Mouse (Mus musculus): Measurements from ENCODE around the gene Wnt8b.

Gene Wnt8b

DNA sequence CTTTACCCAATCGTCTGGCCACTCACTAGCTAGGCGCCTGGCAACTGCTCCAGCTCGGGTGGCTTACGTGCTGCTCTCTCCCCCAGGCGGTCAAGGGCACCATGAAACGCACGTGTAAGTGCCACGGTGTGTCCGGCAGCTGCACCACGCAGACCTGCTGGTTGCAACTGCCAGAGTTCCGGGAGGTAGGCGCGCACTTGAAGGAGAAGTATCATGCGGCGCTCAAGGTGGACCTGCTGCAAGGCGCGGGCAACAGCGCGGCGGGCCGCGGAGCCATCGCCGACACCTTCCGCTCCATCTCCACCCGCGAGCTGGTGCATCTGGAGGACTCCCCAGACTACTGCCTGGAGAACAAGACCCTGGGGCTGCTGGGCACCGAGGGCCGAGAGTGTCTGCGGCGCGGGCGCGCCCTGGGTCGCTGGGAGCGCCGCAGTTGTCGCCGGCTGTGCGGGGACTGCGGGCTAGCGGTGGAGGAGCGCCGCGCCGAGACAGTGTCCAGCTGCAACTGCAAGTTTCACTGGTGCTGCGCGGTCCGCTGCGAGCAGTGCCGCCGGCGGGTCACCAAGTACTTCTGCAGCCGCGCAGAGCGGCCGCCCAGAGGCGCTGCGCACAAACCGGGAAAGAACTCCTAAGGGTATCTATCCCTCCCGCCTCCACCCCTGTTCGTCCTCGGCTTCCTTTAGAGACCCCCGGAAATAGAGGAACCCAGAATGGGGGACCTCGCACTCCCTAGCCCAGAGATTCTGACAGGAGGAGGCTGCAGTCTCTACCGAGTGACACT lies 18.4 kb downstream of the Wnt8b start:
- no peak for DNase-seq (ENCODE audit: low spot score in 2 of 2)

DNA sequence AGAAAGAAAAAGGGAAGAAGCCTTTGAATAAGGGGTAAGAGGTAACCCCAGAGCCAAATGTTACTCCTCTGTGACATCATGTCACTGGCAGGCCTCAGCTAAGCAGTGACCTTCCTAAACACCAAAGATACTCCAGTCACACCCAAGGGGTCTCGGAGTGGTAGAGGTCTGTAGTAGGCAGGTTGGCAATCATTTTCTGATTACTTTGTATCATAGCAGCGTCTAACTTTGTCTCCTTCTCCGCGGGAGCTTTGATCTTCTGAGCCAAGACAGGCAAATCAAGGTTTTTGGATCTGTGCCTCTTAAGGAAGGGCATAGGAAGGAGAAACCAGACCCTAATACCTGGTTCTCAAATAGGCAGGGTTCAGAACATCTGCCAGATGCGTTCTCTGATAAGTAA lies 19.3 kb downstream of the Wnt8b start:
- no peak for DNase-seq (ENCODE audit: low spot score in 2 of 2)

DNA sequence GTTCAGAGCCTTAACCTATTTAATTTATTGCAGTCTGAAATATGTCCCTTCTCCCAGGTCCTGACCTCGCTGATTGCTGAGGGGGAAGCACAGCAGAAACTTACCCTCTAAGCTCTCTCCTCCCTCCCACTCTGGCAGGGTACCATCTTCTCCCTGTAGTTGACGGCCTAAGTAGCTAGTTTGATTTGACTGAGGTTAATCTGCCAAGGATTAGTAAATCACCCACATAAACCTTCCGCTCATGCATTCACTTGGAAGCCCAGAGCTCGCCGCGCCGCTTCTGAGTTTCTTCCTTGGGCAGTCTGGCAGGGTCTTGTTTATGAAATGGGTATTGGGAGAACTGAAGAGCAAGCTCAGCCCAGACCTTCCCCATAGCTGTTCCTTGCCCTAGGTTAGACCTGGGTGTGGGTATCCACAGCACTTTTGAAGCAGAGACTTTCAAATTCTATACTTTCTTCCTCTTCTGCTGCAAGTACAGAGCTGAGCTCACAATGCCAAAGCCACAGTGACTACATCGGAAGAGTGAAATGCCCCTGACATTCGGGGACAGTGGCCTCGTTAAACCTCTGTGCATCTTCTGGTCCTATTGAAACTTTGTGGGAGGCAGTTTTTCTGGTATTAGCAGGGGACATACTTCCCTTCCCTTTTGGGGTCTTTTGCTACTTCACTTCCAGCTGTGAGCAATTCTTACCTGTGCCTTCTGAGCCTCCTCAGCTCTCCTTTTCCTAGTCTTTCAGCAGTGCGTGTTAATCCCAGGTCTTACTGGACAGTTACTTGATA lies 20.0 kb downstream of the Wnt8b start:
- DNase-seq (ENCODE audit: low spot score in 2 of 2), result no peak

DNA sequence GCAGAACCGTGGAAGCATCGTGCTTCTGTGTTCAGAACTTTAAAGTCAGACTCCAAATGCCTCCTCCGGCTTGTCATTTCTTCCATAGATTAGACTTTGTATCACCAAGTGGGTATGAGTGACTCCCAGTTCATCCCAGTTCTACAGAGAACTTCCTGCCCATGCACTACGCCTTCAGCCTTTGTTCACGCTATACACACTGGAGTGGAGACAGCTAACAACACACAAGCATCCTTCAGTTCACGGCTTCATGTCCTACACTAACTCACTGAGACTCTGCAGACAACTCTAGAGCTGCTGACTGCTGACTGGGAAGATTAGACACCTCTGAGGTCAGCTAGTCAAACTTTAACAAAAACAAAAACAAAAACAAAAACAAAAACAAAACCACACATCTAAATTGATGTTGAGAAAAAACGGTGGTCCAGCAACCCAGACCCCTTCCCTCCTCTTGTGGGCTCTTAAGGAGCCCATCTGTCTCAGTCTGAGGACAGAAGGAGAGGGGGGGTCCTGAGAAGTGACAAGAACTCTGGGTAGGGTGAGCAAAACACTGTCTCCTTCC lies 20.7 kb downstream of the Wnt8b start:
- DNase-seq (ENCODE audit: low spot score in 2 of 2), result no peak

DNA sequence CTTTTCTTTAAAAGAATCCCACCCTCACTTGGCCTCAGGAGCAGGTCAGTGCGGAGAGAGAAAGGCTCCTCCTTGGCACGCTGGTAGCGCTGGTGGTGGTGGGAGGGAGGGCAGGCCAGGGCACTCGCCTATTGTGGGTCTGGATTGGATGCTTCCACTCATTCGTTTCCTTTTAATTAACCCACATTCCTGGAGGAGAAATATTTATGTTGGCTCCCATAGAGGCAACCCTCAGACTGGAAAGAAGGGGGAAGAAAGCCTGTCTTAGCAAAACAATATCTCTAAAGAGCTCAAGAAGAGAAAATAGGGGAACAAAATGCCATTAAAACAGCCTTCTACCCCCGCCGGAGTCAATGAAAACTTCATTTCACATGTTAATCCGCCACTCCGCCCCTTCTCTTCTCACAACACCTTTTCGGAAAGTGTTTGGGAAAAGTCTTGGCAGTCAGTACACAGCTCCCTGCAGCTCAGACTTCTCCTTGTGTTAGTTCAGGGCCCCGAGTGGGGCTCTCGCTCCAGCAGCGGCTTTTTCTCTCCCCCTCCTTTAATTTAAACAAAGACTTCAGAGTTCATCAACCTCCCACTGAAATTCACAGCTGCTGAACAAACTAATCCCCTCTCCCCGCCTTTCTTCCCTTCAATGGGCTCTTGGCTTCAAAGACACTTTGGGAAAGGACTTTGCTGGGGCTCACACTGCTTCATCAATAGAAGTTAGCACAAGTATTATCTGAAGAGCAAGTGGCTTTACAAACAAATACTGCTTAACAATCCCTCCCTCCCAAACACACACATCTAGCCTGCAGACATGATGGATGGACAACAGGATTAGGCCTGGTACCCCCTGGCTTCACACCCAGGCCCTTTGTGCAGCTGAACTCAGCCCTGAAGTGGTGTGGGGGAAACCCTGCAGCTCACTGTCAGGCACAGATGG lies 21.5 kb downstream of the Wnt8b start:
- DNase-seq (ENCODE audit: low spot score in 2 of 2), result no peak

DNA sequence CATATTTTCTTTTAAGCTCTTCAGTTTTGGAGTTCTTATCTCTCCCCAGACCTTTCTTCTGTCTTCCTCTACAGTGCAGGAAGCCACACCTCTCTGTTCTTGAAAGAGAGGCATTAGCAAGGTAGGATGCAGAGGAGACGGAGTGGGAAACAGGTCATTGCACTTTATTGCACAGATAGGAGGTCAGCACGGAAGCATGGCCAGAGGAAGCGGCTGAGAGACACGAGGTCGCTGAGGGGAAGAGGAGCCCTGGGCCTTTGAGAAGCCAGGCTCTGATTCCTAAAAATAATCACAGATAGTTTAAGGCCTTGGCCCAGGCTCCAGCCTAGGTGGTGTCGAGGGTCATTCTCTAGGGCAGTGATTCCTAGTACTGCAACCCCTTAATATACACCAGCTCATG lies 22.5 kb downstream of the Wnt8b start:
- no peak for DNase-seq (ENCODE audit: low spot score in 2 of 2)

DNA sequence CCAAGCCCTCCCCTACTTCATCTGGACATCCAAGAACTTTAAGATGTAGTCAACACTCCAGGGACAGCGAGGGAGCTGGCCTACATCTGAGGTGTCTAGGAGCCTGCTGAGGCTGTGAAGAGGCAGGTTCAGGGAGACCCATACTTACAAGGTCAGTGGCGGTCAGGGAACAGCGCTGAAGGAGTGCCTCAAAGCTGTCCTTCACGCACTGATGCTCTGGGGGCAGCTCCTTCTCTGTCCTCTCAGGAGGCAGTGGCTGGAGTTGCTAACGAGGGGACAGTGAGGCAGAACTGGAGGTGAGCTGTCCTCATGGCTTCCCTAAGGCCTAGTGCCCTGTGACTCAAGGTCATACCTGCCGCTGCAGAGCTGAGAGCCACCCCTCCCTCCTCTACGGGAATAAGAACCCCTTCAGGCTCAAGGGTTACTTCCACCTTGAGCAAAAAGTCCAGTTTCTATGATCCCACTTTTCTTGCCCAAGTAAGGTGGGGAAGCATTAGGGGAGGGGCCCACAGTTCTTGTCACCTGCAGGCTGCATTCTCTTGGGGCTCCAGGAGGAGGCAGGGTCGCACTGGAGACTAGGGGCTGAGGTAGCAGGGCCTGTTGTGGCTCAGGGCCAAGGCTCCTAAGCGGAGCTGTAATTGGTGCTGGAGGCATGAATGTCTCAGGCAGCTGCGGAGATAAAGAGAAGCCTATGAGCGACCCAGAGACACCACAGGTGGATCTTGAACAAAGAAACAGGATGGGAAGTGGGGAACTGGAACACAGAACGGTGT lies 24.9 kb downstream of the Wnt8b start:
- DNase-seq (ENCODE audit: low spot score in 2 of 2), result no peak

DNA sequence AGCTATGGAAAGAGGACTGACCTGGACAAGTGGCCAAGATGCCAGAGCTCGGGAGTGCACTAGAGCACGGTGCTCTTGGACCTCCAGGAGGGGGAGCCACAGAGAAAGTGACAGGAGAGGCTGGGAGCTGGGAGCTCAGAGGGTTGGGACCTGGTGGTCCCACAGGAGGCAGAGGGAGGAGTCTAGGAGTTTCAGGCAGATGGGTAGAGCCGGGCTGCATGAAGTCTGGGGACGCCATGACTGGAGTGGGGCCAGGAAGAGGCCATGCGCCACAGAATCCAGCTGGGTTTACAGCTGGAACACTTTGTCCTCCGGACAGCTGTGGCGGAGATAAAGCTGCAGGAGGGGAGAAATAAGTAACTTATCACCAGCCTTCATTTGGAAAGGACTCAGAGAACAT lies 25.9 kb downstream of the Wnt8b start:
- DNase-seq (ENCODE audit: low spot score in 2 of 2), result no peak

DNA sequence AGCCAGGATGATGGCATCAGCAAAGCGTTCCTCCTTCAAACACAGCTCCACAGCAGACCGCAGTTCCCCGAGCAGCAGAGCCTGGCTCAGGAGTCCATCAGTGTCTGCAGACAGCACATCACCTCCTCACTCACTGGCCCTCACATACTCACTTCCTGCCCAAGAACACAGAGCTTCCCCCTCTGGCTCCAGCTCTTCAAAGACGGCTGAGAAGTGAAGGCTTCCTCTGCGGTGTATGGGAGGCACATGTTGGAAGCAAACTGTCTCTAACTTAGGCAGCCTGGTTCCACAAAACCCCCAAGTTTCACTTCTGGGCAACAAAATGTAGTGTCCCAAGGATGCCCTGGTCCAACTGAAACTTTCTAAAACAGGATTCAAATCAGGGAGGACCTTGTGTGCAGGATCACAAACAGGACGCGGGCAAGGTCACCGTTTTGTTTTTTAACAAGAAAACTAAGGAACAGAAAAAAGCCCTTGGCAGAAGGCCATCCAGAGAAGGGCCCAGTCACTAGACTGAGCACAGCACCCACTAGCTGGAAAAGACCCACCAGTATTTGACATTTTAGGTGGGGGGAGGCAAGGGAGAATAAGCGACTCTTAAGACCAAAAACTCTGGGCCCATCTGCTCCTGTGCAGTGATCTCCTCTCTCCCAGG lies 32.4 kb downstream of the Wnt8b start:
- DNase-seq (ENCODE audit: low spot score in 2 of 2), result no peak

DNA sequence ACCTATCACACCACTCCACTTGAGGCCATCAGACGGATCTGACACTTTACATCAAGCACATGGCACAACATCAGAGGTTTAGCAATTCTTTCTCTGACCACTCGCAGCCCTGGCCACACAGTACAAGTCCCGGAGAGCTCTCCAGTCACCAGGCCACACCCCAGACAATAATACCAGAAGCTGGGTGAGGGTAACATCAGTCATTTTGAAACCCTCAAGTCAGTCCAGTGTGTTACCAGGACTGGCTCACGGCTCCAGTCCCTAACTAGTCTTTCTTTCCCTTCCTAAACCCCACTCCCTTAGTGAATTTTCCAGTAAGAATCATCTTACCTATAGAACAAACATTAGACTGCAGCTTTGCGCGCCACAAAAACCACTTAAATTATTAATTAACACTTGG lies 36.7 kb downstream of the Wnt8b start:
- DNase-seq (ENCODE audit: low spot score in 2 of 2), result no peak

DNA sequence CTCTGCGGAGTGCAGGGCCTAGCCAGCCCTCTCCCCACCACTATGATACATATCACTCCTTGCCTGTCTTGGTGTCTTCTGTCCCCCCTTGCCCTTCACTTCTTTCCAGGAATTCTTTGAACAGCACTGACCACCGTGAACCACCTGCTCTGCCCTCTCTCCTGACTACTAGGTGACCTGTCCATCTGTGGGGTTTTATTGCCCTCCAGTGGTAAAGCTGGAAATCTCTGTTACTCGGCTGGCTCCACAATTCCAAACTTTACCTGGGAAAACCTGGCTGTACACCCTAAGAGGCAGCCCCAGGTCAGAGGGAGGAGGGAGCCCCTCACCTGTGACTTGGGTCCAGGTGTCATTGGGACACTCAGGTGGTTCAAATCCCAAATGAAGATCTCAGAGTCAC lies 42.1 kb downstream of the Wnt8b start:
- no peak for DNase-seq (ENCODE audit: low spot score in 2 of 2)

DNA sequence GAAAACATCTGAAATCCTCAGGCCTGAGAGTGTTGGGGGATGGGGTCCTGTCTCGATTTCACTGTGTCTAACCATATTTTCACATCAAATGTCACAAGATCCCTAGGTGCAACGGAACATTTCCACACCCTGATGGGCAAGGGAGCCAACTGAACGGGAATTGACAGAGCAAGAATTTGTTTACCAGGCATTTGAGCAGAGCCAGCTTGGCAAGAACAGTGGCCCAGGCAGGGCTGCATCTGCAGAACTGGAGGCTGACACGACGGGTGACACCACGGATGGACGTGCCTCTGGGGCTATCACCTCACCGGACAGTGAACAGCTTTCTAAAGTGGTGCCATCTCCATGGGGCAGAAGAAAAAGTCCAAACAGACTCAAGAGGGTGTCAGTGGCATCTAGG lies 44.1 kb downstream of the Wnt8b start:
- DNase-seq (ENCODE audit: low spot score in 2 of 2), result no peak

DNA sequence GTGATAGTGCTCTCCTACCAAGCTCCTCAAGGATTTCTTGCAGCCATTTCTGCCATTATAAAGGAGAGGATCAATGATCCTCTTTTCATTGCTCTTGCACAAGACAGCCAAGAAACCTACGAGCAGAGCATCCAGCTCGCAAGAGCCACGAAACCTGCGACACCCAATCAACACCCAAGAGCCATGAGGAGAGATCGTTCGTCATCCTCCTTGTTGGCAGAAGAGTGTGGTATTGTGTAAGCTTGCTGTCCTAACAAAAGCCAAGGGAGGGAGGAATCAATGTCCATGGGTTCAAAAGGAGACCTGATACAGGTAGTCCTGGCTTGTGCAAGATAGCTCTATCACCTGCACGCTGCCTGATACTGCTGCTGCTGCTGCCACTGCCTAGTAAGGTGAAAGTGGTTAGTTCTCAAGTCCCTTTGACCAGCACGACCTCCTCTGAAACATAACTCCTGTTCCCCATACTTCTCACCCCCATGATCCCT lies 49.5 kb downstream of the Wnt8b start:
- DNase-seq (ENCODE audit: low spot score in 2 of 2), result no peak

DNA sequence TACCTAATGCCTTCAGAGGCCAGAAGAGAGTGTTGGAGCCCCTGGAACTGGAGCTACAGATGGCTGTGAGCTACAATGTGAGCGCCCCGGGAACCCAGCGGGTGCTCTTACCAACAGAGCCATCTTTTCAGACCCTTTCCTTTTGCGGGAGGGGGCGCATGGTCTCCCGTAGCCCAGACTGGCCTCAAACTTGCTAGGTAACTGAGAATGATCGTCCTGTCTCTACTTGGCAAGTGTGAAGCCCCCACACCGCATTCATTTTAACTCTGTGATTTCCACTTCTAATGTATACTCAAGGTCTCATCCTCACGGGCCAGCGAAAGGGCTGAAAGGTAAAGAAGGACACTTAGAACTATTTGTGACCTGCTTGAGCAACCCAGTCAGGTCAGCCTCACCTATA lies 51.1 kb downstream of the Wnt8b start:
- DNase-seq (ENCODE audit: low spot score in 2 of 2), result no peak

DNA sequence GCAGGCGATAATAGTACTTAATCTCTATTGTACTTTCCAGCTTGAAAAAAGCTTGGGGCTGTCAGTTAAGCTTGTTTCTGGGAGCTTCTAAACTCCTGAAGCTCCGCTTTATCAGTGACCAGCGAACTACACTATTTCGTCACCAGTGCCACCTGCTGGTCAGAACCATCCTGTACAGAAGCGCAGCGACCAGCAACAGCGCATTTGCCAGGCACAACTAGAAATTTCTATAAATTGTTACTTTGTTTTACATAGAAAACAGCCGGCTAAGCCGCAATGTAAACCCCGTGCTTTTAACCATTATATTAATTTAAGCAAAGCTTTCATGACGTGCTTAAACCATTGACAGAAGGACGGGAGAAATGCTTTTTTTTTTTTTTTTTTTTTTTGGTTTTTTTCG lies 51.5 kb downstream of the Wnt8b start:
- peak in 1 of 2 experiments; percentile 57 for DNase-seq (ENCODE audit: low spot score in 2 of 2)

DNA sequence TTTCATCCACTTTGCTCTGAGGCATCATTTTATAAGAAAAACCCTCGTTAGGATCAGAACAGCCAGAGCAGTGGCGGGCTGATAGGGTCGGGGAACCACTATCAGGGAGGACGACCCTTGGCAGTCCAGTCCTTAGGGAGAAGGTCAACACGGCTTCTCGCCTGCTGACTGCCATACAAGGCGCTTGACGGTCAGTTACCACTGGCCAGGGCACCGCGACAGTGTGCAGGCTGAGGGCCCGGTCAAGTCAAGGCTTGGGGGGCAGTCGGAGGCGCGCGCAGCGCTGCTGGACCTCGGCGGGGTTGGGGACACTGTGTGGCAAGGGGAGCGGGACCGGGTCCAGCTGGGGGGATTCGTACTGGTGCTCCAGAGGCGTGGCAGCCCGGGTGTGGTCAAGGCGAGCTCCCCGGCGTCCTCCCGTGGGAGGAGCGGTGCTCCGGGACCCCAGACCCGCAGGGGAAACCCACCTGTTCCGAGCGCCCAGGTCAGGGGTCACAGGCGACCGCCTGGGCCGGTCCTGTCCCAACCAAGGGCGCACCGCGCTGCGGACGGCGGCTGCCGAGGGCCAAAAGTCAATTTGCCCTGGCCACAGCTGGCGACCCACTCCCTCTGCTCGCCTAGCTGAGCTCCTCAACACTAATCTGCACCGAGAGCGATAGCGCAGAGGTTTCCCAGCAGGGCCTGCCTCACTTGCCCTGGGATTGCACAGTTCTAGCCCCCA lies 52.2 kb downstream of the Wnt8b start, which contains the start of gene Sec31b:
TSS of gene Sec31b (minus strand) at position 544 of the 721 bp plus-strand sequence.
- DNase-seq (ENCODE audit: low spot score in 2 of 2), result peak in 1 of 2 experiments; percentile 25

DNA sequence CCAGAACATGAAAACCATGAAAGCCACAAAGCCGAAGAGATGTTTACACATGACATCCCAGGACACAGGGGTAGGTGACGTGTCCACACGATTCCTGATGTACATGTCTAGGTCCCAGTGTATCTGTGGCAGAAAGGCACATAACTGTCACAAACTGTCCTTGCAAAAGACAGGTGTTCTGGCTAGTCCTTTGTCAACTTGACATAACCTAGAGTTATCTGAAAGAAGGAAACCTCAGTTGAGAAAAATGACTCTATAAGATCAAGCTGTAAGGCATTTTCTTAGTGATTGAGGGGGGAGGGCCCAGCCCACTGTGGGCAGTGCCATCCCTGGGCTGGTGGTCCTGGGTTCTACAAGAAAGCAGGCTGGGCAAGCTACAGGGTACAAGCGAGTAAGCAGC lies 59.5 kb downstream of the Wnt8b start, which contains the start of gene Gm20538:
TSS of gene Gm20538 (minus strand) at position 101 of the 400 bp plus-strand sequence.
- no peak for DNase-seq (ENCODE audit: low spot score in 2 of 2)

DNA sequence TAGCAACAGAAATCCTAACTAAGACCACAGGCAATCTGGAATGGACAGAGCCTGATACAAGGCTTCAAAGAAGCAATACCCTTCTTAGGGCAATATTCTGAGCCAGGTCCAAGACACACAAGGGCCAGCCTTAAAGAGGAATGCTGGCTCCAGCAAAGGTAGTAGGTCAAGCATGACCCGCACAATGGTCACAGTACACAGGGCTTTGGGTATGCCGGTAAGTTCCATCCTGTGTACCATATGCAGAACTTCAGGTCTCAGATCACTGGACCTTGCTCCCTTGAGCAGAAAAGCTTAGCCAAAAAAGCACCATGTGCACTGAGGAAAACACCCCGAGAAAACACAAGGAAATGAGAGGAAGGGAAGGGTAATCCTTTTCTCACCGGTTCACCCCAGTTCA lies 60.0 kb downstream of the Wnt8b start:
- DNase-seq (ENCODE audit: low spot score in 2 of 2), result no peak

DNA sequence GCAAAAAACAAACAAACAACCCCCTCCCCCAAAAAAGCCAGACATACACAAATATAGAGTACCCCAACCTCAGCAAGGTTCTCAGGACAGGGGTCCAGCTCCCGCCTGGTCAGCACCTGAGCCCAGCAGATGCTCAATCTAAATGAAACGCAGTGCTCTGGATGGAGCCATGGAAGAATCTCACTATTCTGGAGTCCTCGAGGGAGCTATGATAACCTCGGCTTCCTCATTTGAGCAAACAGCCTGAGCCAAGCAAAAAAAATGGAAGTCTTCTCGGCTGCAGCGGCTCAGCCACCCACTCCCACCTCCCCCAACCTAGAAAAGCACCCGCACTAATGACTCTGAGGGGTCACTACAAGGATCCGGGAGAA lies 61.2 kb downstream of the Wnt8b start:
- no peak for DNase-seq (ENCODE audit: low spot score in 2 of 2)

All from frontal cortex, postnatal 10 days (tissue).